Mouse (Mus musculus) cerebellum, adult 9-11 months (tissue): Measurements from ENCODE around the gene Ccr4.

ENCODE experiments used
- DNase-seq: peaks from one replicate; pipeline ENCODE4 v3.0.0; 2022

The Ccr4 gene

DNA sequence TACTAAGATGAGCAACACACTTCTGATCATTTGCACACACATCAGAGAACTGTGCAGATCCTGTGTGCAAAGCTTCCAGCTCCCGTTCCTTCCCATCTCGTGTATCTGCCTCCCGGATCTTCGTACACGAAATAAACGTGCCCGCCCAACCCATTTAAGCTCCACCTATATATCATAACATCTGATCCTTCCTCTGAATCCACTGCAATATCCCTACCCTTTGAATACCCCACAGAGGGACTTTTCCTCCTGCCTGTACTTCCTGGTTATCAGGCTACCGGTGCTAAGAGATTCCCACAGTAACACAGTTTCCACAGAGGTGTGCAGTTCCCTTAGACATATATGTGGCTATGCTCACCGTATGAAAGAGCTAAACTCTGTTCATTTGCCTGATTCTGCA lies at the start of gene Ccr4:
Ccr4 (minus strand) TSS at position 101 of the 400 bp plus-strand sequence.
- no peak for DNase-seq

DNA sequence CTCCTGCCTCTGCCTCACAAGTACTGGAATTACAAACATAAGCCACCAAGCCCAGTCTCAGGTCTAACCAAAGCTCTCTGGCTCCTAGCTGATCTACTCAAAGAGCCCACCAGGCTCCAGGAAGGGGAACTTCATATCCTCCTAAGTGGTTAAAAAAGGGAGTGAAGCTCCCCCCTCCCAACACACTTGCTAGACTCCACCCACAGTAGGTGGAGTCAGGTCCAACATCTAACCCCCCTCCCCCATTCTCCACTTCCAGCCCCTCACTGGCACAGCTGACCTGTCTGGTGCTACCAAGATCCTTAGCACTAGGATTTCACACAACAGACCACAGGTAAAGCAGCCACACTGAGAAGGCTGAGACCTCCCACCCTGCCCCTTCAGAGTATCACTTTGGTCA lies 49.1 kb upstream of the Ccr4 start:
- no peak for DNase-seq

DNA sequence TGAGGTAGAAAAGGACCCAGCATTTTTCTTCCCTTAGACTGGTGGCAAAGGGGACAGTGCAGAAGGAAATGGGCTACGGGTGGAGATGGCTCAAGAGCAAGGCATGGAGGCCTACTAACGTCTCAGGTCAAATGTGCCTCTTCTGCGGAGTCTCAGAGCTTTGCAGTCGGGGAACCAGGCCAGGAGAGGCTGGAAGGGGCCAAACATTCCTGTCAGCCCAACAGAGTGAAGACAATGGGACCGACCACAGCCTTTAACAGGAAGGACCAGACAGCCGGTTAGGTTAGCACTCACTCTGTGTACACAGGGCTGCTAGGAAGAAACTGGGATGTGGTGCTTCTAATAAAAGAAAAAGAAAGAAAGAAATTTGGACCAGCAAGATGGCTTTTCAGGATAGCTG lies 45.3 kb upstream of the Ccr4 start:
- DNase-seq = no peak

DNA sequence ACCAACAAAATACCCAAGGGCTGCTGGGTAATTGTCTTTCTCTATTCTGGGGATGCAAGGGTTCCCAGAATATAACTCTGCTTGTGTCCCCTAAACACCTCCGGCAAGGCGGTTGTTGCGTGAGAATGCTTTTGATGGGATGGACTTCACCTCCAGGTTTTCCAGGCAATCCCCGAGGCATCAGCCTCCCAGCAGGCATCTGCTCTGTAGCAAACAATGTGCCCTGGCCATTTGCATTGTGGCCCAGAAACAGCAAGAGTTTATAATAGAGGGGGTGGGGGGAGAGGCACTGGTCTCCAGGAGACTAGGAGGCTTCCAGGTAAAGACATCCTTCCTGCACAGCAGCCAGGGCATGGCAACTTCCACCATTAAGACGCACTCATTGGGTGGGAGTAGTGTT lies 44.4 kb upstream of the Ccr4 start:
- no peak for DNase-seq

DNA sequence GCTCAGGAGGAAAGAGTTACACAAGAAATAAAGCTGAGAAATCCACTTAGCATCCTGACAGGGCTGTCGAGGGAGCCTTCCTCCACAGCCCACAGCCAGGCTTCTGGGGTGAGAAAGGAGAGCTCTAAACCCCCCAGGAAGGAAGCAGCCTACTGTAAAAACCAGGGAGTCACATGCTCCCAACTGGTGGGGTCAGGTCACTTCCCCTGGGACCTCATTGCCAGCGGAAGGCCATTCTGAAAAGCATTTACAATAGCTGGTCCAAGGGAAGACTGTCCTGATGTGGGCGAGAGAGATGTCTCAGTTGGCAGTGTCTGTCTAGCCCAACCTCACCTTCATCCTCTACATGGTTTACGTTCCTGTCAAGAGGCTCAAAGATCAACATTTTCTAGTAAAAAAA lies 43.8 kb upstream of the Ccr4 start:
- DNase-seq = no peak

DNA sequence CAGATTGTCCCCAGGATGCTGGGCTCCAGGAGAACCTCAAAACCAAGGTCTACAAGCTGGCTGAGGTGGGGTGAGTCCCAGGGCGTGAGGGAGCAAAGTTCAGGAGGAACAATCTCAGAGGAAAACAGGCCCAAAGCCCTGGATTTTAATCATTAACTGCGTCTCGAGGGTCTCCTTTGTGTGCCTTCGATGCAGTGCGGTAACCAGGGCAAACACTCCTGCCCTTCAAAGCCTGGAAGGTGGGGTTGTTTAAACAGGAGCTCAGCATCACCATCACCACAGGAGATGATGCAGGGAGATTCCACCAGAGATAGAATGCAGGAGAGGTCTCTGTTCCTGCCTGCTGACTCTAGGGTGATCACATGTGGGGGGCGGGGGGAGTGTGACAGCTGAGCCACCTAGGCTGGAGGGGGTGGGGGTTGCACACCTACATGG lies 42.9 kb upstream of the Ccr4 start:
- no peak for DNase-seq

DNA sequence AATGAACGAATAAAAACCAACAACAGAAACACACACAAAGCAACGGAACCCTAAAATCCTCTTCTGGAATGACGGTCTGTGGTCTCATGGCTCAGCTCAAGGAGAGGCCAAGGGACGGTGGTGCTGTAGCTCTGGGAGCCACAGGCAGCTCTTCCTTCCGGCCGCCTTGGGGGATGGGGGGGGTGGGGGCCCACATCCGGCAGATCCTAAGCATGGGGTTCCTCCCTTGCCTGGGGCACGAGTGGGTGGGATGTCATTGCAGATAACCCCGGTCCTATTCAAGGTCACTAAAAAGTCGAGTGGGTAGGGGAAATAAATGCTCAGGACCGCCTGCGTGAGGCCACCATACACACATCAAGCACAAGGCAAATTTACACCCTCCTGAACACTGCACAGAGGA lies 42.0 kb upstream of the Ccr4 start:
- no peak for DNase-seq

DNA sequence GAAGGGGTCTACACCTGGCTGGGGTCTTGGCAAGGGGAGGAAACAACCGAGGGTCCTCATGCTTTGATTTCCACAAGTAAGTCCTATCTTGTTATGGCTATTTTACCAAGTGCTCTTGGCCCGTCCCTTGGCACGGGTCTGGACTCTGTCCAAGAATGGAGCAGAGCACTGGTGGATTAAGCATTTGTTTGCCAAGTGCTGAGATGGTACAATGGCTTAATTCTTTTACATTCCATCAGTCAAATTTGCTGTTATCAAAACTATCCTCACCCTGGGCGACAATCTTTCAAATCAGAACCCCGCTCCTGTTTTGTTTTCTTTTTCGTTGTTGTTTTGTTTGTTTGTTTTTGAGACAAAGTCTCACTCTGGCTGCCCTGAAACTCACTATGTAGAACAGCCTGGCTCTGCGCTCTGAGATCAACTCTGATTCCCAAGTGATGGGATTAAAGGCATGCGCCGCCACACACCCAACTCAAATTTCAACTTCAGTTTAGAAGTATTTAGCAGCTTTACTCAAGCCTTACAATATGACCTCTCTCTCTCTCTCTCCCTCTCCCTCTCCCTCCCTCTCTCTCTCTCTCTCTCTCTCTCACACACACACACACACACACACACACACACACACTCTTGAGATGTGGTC lies 40.2 kb upstream of the Ccr4 start:
- DNase-seq = no peak

DNA sequence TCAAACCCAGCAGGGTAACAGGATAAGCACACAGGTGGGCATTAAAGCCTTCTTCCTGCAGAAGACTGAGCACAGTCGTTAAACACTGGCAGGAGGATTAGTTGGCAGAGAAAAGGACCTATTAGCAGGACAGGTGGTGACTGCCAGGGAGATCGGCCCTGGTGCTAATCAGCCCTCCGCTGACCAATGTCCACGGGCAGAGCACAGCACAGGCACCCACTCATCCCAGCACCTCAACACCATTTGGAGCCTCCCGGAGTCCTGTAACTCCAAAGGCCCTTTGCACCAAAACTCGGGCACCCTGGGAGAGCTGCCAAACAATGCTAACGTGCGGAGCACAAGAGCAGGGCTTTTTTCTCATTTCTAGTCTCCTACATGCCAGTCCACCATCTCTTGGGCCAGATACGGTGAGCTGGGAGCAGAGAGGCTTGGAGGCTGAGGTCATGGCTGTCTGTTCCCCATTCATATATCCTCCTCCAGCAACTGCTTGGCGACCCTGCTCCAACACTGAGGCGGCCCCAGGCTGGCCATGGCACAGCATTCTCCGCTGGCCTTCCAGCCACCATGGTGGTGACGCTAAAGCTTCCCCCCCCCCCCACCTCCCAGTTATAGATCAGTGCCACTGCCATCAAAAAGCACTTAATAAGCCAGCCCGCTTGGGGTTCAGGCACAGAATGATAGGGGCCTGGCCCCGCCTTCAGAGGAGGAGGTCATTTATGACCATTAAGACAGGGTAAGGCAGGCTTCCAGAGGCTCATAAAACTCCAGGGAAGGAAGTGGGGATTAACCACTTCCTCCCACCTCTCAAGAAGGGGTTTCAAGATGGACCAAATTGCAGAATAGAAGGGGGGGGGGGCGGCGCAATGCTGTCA lies 39.4 kb upstream of the Ccr4 start:
- DNase-seq = peak; percentile 6

DNA sequence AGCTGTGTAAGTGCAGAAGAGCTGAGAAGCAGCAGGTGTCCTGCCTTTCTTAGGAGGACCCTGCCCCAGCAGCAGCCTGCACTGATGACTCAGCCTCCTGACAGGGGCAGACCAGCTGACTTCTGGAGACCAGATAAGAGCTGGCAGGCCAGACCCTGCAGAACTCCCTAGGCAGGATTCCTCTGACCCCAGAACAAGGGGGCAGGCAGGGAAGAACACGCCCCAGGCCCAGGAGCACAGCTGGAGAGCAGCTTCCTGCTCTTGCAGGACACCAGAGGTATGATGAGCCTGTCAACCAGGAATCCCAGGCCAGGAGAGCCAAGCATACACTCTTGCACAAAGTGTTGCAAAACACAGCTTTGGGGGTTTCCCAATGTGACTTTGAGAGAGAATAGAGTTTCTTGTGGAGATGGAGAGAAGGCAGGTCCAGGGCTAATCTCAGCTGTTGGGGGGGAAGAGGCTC lies 36.6 kb upstream of the Ccr4 start:
- no peak for DNase-seq

DNA sequence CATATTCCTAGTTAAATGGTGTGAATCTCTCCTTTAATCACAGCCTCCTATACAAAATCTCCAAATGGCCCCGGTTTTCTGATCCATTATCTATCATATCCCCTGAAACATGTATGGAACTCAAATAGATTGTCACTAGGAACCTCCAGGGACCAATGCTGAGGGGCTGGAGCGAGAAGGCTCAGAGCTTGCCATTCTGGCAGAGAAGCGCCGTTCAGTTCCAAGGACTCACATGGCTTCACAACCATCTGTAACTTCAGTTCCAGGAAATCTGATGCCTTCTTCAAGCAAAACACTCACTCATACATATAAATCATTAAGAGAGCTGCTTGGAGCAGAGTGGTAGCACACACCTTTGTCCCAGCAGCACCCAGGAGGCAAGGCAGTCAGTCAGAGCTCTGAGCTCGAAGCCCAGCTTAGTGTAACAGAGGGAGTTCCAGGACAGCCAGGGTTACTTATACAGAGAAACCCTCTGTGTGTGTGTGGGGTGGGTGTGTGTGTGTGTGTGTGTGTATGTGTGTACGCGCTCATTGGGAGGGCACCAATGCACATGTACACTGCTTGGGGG lies 34.4 kb upstream of the Ccr4 start:
- DNase-seq = no peak

DNA sequence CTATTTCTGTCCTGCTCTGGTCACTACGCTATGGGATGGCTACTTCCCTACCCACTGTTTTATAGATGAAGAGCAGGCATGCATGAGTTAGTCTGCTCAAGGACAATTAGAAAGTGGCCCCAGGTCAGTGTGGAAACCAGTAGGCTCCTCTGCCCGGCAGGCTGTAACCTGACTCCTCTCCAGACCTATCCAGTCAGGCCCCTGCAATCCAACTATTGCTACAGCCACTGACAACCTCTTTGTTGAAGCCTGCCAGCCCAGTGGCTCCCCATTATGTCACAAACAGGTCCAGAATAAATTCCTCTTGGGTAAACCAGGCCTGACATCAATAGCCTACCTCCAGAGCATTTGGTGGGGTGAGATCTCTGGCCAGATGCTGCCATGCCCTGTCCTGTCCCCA lies 31.9 kb upstream of the Ccr4 start:
- no peak for DNase-seq

DNA sequence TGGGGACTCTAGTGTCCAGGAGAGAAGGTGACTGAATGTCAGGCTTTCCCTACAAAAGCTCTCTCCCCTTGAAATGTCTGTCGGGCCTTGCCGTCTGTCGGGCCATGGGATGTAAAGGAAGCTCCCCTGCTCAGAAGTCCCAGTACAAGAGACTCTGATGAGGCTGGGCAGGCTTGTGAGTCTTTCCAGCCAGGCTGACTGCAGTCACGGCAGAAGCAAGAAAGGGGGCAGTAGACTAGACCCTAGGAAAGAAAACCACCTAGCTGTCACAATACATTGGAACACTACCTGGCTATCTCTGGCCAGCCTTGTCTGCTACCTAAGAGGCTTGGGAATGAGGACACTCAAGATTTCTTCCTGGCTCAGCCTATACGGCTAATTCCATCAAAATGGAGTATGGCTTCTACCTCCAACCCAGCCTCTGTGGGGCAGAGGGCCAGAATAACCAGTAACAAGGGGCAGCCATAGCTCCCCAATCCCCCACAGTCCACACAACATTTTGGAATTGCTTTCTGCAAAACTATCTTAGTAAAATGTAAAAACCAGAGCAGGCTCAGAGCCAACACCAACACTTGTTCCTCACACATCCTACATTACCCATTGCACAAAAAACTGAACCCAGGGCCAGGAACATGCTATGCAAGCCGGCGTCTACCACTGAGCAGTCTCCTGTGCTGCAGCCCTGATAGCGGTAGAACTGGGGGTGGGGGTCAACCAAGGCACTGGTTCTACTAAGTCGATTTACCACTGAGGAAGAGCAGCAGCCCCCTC lies 30.2 kb upstream of the Ccr4 start:
- DNase-seq = no peak

DNA sequence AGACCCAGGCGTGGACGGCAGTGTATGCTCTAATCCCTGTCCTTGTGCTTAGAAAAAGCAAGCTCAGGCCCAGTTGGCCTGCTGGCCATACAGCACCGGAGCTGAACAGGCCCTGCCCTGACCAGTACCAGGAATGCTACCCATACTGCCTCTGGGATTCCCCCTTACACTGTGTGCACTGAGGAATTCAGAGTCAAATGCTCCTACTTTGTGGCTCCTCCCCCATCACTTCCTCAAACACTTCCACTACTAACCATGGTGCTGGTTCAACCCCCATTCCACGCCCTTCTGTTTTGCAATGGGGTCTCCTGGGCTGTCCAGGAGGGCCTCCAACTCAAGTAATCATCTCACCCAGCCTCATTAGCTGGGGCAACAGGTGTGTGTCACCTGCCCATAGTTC lies 29.1 kb upstream of the Ccr4 start:
- no peak for DNase-seq

DNA sequence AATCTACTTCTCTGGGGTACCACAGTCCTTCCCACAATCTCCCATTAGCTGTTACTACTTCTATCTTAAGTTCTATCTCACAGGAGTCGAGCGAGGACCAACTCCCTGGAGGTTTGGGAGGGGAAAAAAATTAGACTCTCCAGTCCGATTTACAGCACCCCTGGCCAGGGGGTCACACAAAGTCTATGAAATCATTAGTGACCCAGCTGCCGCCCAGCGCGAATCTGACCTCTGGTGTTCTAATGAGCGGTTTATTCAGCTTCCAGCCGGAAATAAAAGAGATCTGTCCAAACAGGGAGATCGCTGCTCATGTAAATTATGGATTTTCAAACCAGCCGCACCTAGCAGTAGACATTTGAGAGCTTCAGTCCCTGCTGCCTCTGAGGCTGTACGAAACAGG lies 26.6 kb upstream of the Ccr4 start:
- no peak for DNase-seq

DNA sequence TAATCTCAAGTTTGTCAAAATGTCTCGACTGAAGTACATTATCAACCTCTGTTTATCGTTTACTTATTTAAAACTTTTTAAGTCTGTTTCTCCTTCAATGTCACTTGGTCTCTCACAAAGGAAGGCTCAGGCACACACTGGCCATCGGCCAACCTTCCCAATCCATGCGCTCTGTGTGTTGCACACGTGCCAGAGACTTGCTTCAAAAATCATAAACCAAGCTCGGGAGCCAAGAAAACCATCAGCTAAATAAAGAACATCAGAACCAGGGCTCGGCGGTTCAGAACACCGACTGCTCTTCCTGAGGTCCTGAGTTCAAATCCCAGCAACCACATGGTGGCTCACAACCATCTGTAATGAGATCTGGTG lies 23.9 kb upstream of the Ccr4 start:
- DNase-seq = no peak

DNA sequence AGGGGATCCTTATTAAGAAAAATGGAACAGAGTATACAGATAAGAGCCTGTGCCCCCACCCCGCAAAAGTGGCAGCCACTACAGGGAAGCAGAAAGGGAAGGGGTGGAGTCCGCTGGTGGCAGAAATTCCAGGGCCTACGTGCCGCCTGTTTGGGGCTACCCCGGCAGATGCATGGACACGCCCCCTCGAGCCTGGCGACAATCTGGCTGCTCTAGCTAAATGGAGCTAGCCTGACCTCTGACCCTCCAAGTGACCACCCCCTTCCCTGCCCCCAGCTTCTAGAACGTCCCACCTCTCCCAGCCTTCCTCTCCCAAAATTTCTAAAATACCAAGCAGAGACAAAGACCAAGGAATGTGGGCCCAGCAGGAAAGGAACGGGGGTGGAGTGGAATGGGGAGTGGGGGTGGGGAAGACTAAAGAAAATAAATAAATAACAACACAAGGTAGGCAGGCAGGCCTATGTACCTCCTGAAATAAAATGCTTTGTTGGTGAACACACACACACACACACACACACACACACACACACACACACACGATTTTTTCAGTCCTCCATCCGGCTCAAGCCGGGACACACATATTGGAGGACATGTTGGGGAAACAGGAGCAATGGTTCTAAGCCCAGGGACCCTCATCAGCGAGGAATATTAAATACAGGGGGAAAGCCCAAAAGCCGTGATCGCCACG lies 23.4 kb upstream of the Ccr4 start:
- DNase-seq = no peak

DNA sequence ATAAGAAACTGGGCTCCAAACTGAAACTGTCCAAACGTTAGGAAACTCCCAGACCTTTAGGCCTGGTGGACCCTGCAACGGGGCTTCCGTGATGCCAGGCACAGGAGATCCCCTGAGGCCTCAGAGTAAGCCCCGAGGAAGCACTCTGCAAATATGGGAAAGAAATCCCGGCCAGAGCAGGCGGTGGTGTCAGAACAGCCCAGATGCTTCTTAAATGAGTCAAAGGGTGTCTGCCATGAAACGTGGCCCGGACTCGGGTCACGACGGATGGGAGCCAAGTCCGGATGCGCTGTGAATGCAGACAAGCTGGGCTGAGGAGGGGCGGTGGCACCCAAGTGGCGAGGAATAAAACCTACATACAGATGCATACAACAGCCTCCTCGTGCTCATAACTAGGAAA lies 22.4 kb upstream of the Ccr4 start:
- DNase-seq = no peak

DNA sequence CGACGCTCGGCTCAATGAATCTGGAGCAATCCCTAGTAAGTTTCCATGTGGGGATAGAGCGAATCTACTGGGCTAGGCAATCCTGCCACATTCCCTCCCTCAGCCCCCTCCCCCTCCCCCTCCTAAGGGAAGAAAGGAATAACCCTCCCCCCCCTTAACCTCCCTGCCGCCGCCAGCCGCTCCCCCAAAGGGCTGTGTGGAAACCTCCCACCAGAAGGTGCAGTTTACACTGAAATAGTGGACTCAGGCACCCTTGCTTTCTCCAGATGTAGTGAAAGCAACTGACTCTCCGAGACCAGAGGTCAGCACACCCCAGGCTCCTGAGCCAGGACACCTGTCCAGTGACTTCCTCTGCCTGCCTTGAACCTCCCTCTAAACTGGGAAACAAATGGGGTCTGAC lies 21.9 kb upstream of the Ccr4 start:
- DNase-seq = no peak

DNA sequence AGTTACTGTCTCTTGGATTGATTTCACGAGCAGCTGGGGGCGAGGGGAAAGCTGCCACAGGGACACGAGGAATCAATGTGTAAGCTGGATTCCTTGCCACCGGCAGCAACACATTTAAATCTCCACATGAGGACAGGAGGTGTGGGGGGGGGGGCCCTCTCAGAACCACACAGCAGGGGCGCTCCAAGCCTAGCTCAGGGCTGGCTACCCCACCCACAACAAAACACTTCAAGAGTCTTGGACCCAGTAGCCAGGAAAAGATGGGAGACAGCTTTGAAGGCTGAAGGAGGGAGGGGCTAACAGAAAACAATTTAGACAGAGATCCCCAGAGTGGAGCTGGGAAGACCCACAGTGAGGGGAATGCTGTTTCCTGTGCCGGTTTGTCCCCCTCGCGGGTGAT lies 21.2 kb upstream of the Ccr4 start:
- no peak for DNase-seq

DNA sequence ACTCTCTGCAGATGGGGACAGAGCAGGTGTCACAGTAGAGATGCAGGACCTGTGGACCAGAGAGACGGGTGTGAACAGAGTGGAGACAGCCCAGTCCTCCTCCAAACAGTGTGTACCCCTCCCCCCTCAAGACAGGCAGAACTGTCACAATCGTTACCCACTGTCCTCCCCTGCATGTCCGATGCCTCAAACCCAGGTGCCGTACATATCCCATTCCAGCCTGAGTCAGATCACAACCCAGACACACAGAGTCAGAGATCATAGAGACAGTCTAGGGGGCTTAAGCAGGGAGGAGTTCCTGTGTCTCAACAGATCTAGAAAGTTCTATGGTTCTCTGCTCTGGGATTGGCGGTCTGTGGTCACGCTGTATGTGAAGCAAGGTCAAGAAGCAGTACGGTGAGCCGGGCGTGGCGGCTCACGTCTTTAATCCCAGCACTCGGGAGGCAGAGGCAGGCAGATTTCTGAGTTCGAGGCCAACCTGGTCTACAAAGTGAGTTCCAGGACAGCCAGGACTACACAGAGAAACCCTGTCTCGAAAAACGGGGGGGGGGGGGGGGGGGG lies 20.4 kb upstream of the Ccr4 start:
- DNase-seq = no peak

DNA sequence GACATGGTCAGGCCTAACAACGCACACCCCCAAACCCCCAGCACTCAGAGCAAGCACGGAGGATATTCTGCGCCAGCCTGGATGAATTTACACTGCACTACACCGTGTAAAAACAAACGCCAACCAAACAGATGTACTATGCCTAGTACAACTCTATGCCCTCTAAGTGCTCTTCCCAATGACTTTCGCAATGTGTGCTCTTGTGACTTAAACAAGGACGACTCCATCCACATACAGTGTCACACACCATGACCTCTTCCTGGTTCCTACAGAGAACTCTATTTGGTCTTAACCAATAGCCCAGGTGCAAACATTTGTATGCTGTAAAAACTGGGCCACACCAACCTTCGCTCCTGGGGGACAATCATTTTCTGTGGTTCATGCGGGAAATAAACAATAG lies 17.8 kb upstream of the Ccr4 start:
- DNase-seq = no peak

DNA sequence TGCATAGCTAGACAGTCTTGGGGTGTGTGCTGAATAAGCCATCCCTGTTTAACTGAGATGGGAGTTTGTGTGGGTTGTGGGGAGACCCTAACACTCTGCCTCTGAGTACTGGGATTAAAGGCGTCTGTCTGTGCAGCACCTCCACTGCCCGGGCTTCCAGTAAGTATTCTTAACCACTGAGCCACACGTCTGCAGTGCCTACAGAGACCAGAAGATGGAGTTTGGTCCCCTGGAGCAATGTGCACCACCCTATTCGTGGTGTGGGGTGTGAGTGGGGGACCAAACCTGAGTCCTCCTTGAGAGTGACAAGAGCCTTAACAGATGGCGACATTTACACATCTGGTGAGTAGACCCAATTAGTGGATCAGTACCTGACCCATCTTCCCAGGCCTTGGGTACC lies 17.3 kb upstream of the Ccr4 start:
- no peak for DNase-seq
